Mouse (Mus musculus) thymus, postnatal 4 days (tissue): ENCODE measurements at regions not wholly inside any gene's neighbourhood (a gene's known extent, or its start where the extent isn't known, plus 50 kb on each side); places are given as distances from the start of the nearest gene placed in this dataset.
"Not testable (repeated sequence)": the region's sequence is repeated elsewhere in the genome, so short reads cannot be mapped to it uniquely, and the experiment has no call there.

Source experiments
- DNase-seq: peaks from one replicate; pipeline ENCODE4 v3.0.0; 2021

DNA sequence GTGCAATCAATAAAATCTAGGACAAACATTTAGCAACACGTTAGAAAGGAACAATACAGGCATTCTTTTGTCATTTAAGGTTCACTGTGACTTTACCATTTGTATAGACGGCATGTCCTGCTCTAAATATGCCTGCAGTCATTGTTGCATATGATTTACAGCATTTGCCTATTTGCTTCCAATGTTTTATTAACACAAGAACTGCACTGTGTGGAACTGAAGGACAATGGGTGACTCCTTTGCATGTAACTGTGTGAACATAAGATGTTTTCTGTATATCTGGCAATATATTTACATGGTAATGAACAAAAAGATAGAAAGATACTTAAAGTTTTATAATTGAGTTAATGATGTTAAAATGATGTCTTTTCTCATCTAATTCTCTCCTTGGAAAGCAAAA is 57.1 kb downstream of the Pou4f1 start:
- DNase-seq = no peak

DNA sequence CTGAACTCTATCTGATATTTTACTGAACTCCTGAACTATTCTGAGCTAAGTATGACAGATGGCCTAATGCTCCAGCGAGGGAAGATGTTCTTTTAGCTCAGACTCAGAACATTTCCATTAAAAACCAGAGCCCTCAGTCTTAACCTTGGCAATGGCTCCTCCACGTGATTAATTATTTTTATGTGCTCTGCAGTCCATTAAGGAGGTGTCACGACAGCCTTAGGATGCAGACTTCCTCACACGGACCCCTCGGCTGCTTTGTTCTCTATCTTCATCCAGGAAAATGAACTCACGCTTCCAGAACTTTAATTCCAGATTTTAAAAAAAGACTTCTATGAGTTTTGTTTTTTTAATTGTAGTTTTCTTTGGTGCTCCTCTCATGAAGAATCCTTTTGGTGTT is 57.5 kb downstream of the Pou4f1 start:
- no peak for DNase-seq

DNA sequence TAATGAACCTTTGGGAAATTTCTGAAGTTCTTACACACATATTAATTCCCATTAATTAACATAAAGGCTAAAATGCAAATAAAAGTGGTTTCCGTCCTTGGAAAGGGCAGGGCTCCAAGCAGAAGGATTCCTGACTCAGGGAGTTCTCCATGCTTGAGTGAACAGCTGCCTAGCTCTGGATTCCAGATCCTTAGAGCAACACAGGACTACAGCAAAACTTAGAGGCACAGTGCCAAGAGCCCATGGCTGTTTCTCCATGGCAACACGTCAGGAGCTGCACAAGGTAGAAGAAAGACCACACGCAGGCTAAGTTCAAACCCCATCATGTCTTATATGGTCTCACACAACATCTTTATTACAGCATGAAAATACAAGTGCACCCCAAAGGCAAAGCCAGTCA is 61.7 kb downstream of the Pou4f1 start:
- DNase-seq = no peak

GRCm38 (mm10) chr14:104389297-104390071 is 78.3 kb downstream of the Pou4f1 start:
- DNase-seq = no peak

GRCm38 (mm10) chr14:104388879-104389278 is 78.9 kb downstream of the Pou4f1 start:
- DNase-seq = no peak

- no peak for DNase-seq
Measured at GRCm38 (mm10) chr14:104380986-104381385, 86.8 kb downstream of the Pou4f1 start.

- no peak for DNase-seq
Measured at GRCm38 (mm10) chr14:104372776-104373175, 95.0 kb downstream of the Pou4f1 start.

- no peak for DNase-seq
Measured at GRCm38 (mm10) chr14:104356636-104357035, 111.2 kb downstream of the Pou4f1 start.

- not testable (repeated sequence) for DNase-seq
Measured at GRCm38 (mm10) chr14:104336783-104337182, 131.0 kb downstream of the Pou4f1 start.

DNA sequence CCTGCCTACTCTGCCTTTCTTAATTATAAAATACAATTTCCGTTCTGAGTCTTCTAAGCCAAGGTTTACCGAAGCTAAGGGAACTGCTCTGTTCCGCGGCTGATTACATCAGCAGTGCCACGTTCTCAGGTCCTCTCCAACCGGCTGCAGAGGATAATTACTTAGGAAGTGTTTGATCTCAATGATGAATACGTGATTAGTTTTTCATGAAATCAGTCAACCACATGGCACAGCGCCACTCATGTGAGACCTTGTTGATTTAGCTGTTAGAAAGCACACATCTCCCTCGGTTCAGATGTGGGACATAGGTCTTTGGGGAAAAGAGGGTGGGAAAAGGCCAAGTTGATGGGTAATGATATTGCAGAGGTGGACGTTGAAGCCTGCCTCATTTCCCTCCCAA is 141.7 kb downstream of the Pou4f1 start:
- no peak for DNase-seq

DNA sequence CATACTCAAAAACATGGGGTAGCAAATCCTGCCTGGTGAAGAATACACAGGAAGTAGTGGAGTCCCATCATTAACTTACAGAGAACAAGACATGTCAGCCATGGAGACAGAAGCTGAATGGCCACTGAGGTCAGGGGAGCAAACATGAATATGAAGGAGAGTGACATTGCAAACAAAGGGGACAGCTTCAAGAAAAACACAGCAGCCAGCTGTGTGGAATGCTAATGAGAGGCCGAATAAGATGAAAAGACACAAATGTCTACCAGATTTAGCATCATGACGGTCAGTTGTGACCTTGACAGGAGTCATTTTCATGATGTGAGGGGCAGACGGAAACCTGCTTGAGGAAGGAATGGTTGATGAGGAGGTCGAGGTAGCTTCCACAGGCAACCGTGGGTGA is 167.7 kb downstream of the Pou4f1 start:
- no peak for DNase-seq

DNA sequence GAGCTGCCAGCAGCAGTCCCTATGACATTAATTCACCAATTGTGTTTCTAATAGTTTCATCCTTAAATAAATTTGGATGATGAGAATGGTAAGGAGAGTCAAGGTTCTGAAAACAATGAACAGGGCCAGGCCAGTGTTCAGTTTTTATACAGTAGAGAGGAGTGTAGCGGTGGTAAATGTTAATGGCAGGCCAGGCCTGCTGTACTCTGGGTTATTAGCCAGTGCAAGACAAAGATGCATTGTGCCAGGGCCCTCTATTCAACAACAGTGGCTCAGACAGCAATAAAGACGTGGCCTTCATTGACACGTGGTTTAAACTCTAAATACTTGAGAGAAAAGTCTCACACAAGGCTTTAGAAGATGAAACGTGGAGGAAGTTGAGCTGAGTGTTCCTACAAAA is 169.5 kb downstream of the Pou4f1 start:
- DNase-seq = no peak

- no peak for DNase-seq
Measured at GRCm38 (mm10) chr14:104297316-104298311, 170.2 kb downstream of the Pou4f1 start.

DNA sequence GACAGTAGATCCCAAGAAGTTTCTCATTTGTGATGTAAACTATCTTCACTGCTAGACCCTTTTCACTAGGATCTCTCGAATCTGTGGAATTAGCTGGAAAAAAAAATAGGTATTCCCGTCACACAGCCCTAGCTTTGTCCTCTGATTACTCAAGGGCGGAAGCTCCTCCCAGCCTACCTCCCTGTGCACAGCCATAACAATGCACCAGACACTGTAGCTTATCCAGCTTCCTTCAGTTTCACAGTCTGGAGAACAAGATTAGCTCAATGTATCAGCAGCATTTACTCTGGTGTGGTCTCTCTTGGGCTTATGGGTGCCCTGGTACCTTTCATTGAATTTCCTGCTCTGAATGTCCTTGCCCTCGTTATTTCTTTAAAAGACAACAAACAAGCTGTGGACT is 174.0 kb downstream of the Pou4f1 start:
- DNase-seq = no peak

GRCm38 (mm10) chr14:104293147-104293546 is 174.7 kb downstream of the Pou4f1 start:
- no peak for DNase-seq

DNA sequence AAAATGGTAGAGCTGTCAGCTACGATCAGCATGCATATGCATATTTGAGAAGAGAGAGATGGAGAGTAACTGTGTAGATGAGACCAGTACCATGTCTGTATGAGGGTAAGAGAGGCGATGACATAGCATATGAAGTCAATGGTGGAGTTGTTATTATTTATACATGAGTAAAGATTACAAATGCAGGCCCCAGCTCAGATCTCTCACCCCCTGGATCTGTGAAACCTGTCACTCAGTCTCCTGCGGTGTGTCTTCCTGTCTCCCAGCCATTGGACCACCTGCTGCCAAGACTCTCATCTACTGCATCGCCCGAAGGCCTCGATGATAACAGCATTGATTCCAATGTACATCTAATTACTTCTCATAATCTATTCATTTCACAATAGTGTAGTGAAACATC is 187.4 kb downstream of the Pou4f1 start:
- DNase-seq = no peak

GRCm38 (mm10) chr14:104279890-104280289 is 187.9 kb downstream of the Pou4f1 start:
- no peak for DNase-seq

GRCm38 (mm10) chr14:104274752-104275151 is 193.0 kb downstream of the Pou4f1 start:
- no peak for DNase-seq

- no peak for DNase-seq
Measured at GRCm38 (mm10) chr14:104264919-104265764, 202.7 kb downstream of the Pou4f1 start.

DNA sequence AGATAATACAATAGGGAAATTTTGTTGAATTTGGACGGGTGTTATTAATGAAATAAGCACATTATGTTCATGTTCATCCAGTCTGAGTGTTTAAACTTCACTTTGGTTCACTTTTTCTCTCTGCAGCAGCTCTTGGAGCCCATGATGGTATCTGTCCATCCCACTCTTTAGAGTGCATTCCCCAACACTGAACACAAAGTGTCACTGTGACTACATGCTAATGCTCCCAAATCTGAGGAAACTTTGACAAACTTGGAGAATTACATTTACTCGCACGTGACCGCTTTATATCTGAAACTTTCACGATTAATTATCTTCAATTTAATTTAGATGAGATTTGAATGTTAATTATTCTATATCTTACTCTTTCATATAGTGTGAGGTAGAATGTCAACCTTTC is 250.8 kb downstream of the Pou4f1 start:
- no peak for DNase-seq

DNA sequence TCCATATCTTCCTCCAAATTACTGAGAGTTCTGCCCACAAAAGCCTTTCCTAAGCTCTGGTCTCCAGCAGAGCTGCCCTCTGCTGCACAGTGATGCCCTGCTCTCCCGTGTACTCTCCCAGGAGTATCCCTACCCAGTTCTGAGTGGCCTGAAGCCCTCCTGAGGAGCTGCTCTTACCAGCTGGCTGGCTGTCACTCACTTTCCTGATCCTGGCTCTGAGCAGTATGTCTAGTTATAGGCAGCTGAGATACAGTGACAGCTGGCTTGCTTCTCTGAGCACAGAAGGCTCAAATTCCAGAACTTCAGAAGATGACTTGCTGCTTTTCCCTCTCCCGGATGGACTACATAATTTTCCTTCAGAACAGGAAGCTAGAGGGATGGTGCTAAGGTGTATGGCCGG is 257.1 kb downstream of the Pou4f1 start:
- DNase-seq = no peak

GRCm38 (mm10) chr14:104208855-104209254 is 258.9 kb downstream of the Pou4f1 start:
- no peak for DNase-seq
